ENCODE assay signal across 10 mouse cellular contexts in genomic region chr11:70017199-70017767, GRCm38 (mm10). TPM values are rescaled to one million over a fixed set of nuclear protein-coding genes. Genes with fewer than 3 reads are reported as not detected.
A peak's percentile ranks its signal among the peaks of the same experiment; 100 is the strongest.
DNase-seq lines count a peak whose midpoint lies in the region; ATAC-seq and TF ChIP-seq lines count a peak whose summit lies in the region.
"Had no signal": no experiment of that assay in that cellular context is flagged by ENCODE, and none has a peak within 500 bp of the region (broad histone marks: within the 10 kb centered on the region; RNA-seq: fewer than 3 reads in every experiment).

No protein-coding gene starts in this region.

- TF ChIP-seq EP300 in lung, postnatal 0 days (IDR thresholded peaks at IDR 0.05): no peak

- H3K9me3 ChIP-seq in lung, embryonic 15.5 days: no peaks in the 10 kb centered on the region
- no peaks in the 10 kb centered on the region for H3K9me3 ChIP-seq in lung, postnatal 0 days (ENCODE audit: low read length)
- no peaks in the 10 kb centered on the region for H3K9me3 ChIP-seq in intestine, postnatal 0 days (ENCODE audit: control insufficient read depth)
- no peaks in the 10 kb centered on the region for H3K9me3 ChIP-seq in stomach, embryonic 14.5 days (ENCODE audit: control insufficient read depth, low read depth, low read length)
- H3K9me3 ChIP-seq: liver, embryonic 13.5 days had no signal

- peak overlapping the region; percentile 76 for H3K4me2 ChIP-seq in lung, embryonic 15.5 days
- no peak overlapping the region for H3K4me2 ChIP-seq in lung, postnatal 0 days (replicated peaks; ENCODE audit: low read depth, low read length)
- 0 out of 2 replicates have a peak overlapping the region, but pooled peaks have one; percentile 58 for H3K4me2 ChIP-seq in intestine, postnatal 0 days (replicated peaks; ENCODE audit: low read depth)
- peak overlapping the region; percentile 86; the same call in 1 of the 2 replicates for H3K4me2 ChIP-seq in stomach, embryonic 14.5 days (replicated peaks; ENCODE audit: low read depth, low read length)

- peak overlapping the region; percentile 21; the same call in 1 of the 2 replicates for H3K27ac ChIP-seq in lung, embryonic 15.5 days
- H3K27ac ChIP-seq in lung, postnatal 0 days (ENCODE audit: low read length): no peak overlapping the region
- no peak overlapping the region for H3K27ac ChIP-seq in intestine, postnatal 0 days (ENCODE audit: low read depth, low read length)
- no peak overlapping the region for H3K27ac ChIP-seq in stomach, embryonic 14.5 days (ENCODE audit: low read length)
- H3K27ac ChIP-seq: liver, embryonic 13.5 days had no signal

- 46% methylated on average over 7 of the region's 7 CpGs for WGBS in lung, embryonic 15.5 days
- 44% methylated on average over 7 of the region's 7 CpGs for WGBS in lung, postnatal 0 days
- 60% methylated on average over 7 of the region's 7 CpGs for WGBS in intestine, postnatal 0 days
- WGBS in stomach, embryonic 14.5 days: 34% methylated on average over 7 of the region's 7 CpGs

- H3K36me3 ChIP-seq in lung, embryonic 15.5 days: peaks cover 8% of the 10 kb centered on the region
- 0 out of 2 replicates have a peak, but pooled peaks cover 2% of the 10 kb centered on the region for H3K36me3 ChIP-seq in lung, postnatal 0 days (ENCODE audit: insufficient read depth, low read length)
- peaks cover 16% of the 10 kb centered on the region for H3K36me3 ChIP-seq in intestine, postnatal 0 days (ENCODE audit: control insufficient read depth, insufficient read depth)
- peaks cover 6% of the 10 kb centered on the region for H3K36me3 ChIP-seq in stomach, embryonic 14.5 days (ENCODE audit: control insufficient read depth, insufficient read depth, low read length)

- peak; percentile 69 for DNase-seq in cerebellum, adult 9-10 months
- DNase-seq in cerebellum, adult 9-11 months: no peak
- no peak for DNase-seq in lung, postnatal 0 days (ENCODE audit: low spot score)
- DNase-seq in testis, postnatal 10 days (ENCODE audit: low spot score): no peak
- DNase-seq: gastrocnemius, postnatal 25 days; liver, embryonic 13.5 days had no signal

- no peaks in the 10 kb centered on the region for H3K27me3 ChIP-seq in lung, embryonic 15.5 days
- no peaks in the 10 kb centered on the region for H3K27me3 ChIP-seq in lung, postnatal 0 days (replicated peaks; ENCODE audit: insufficient read depth, low read length)
- H3K27me3 ChIP-seq in intestine, postnatal 0 days (replicated peaks; ENCODE audit: control insufficient read depth, insufficient read depth, low read length): no peaks in the 10 kb centered on the region
- no peaks in the 10 kb centered on the region for H3K27me3 ChIP-seq in stomach, embryonic 14.5 days (ENCODE audit: control insufficient read depth, insufficient read depth, low read length)

- ATAC-seq in lung, embryonic 15.5 days (ENCODE audit: borderline replicate concordance, extremely low read depth, low FRiP score, low TSS enrichment): no peak
- no peak for ATAC-seq in lung, postnatal 0 days
- no peak for ATAC-seq in intestine, postnatal 0 days
- no peak for ATAC-seq in stomach, embryonic 14.5 days (ENCODE audit: insufficient number of reproducible peaks, insufficient read depth, low FRiP score, low read depth)
- ATAC-seq in activated CD4-positive, CD25-positive, alpha-beta regulatory T cell, adult 4 months: no peak

- no peak for TF ChIP-seq CTCF in lung, postnatal 0 days (IDR thresholded peaks at IDR 0.05)
- no peak for TF ChIP-seq CTCF in intestine, postnatal 0 days (IDR thresholded peaks at IDR 0.05; ENCODE audit: low read depth)

- H3K4me1 ChIP-seq in lung, embryonic 15.5 days: peaks cover 60% of the 10 kb centered on the region
- H3K4me1 ChIP-seq in lung, postnatal 0 days (ENCODE audit: insufficient read depth, low read depth, low read length): peaks cover 13% of the 10 kb centered on the region
- H3K4me1 ChIP-seq in intestine, postnatal 0 days (replicated peaks; ENCODE audit: control insufficient read depth, insufficient read depth, low read length): 0 out of 2 replicates have a peak, but pooled peaks cover 8% of the 10 kb centered on the region
- peaks cover 37% of the 10 kb centered on the region for H3K4me1 ChIP-seq in stomach, embryonic 14.5 days (ENCODE audit: control insufficient read depth, insufficient read depth, low read length)

- 0 out of 2 replicates have a peak overlapping the region, but pooled peaks have one; percentile 60 for H3K4me3 ChIP-seq in lung, embryonic 15.5 days
- no peak overlapping the region for H3K4me3 ChIP-seq in lung, postnatal 0 days (ENCODE audit: low read depth, low read length)
- no peak overlapping the region for H3K4me3 ChIP-seq in intestine, postnatal 0 days (ENCODE audit: low read depth, low read length)
- H3K4me3 ChIP-seq in stomach, embryonic 14.5 days (ENCODE audit: low read depth, low read length): no peak overlapping the region

- H3K9ac ChIP-seq in lung, embryonic 15.5 days: peak overlapping the region; percentile 77; the same call in 1 of the 2 replicates
- no peak overlapping the region for H3K9ac ChIP-seq in lung, postnatal 0 days (replicated peaks; ENCODE audit: low read depth)
- H3K9ac ChIP-seq in intestine, postnatal 0 days (ENCODE audit: low read depth, low read length): no peak overlapping the region
- H3K9ac ChIP-seq in stomach, embryonic 14.5 days (replicated peaks; ENCODE audit: low read depth, low read length): no peak overlapping the region

RNA-seq across cellular contexts. Expression of gene Dlg4, which starts 0.5 kb away (rescaled TPM):
- 5.6 and 5.9 TPM in 2 replicates for polyA plus RNA-seq in lung, embryonic 15.5 days (2015; fragmentation: Nextera tagmentation; extraction: Ambion mirVana)
- polyA plus RNA-seq in lung, postnatal 0 days (2015; fragmentation: Nextera tagmentation; extraction: Ambion mirVana): 2.0 and 2.1 TPM in 2 replicates
- polyA plus RNA-seq in intestine, postnatal 0 days (2015; fragmentation: Nextera tagmentation; extraction: Ambion mirVana): 1.4 and 1.8 TPM in 2 replicates
- polyA plus RNA-seq in stomach, embryonic 14.5 days (2014; fragmentation: Nextera tagmentation; extraction: Ambion mirVana): 12.4 and 13.8 TPM in 2 replicates
- 10 to 100 TPM in 1 of 2 experiments, 1 to 10 TPM in 1; 9.7 to 11.6 TPM for polyA plus RNA-seq in activated CD4-positive, CD25-positive, alpha-beta regulatory T cell, adult 4 months (2017; shearing (Covaris generic))

RNA-seq across cellular contexts. Expression of gene Acadvl, which starts 2.1 kb away (rescaled TPM):
- polyA plus RNA-seq in lung, embryonic 15.5 days (2015; fragmentation: Nextera tagmentation; extraction: Ambion mirVana): 73.9 and 81.3 TPM in 2 replicates
- polyA plus RNA-seq in lung, postnatal 0 days (2015; fragmentation: Nextera tagmentation; extraction: Ambion mirVana): 92.0 and 95.2 TPM in 2 replicates
- polyA plus RNA-seq in intestine, postnatal 0 days (2015; fragmentation: Nextera tagmentation; extraction: Ambion mirVana): 203 and 215 TPM in 2 replicates
- polyA plus RNA-seq in stomach, embryonic 14.5 days (2014; fragmentation: Nextera tagmentation; extraction: Ambion mirVana): 61.3 and 62.7 TPM in 2 replicates
- polyA plus RNA-seq in activated CD4-positive, CD25-positive, alpha-beta regulatory T cell, adult 4 months (2017; shearing (Covaris generic)): 100 to 1,000 TPM; 107 to 139 TPM

RNA-seq across cellular contexts. Expression of gene Dvl2, which starts 16.9 kb away (rescaled TPM):
- polyA plus RNA-seq in lung, embryonic 15.5 days (2015; fragmentation: Nextera tagmentation; extraction: Ambion mirVana): 34.7 and 40.3 TPM in 2 replicates
- 14.6 and 15.1 TPM in 2 replicates for polyA plus RNA-seq in lung, postnatal 0 days (2015; fragmentation: Nextera tagmentation; extraction: Ambion mirVana)
- polyA plus RNA-seq in intestine, postnatal 0 days (2015; fragmentation: Nextera tagmentation; extraction: Ambion mirVana): 9.1 TPM in 2 replicates
- polyA plus RNA-seq in stomach, embryonic 14.5 days (2014; fragmentation: Nextera tagmentation; extraction: Ambion mirVana): 29.0 and 29.9 TPM in 2 replicates
- polyA plus RNA-seq in activated CD4-positive, CD25-positive, alpha-beta regulatory T cell, adult 4 months (2017; shearing (Covaris generic)): 1 to 10 TPM; 2.7 to 3.9 TPM

RNA-seq across cellular contexts. Expression of gene Phf23, which starts 21.7 kb away (rescaled TPM):
- polyA plus RNA-seq in lung, embryonic 15.5 days (2015; fragmentation: Nextera tagmentation; extraction: Ambion mirVana): 75.0 and 78.2 TPM in 2 replicates
- polyA plus RNA-seq in lung, postnatal 0 days (2015; fragmentation: Nextera tagmentation; extraction: Ambion mirVana): 57.5 and 61.3 TPM in 2 replicates
- 32.6 and 37.7 TPM in 2 replicates for polyA plus RNA-seq in intestine, postnatal 0 days (2015; fragmentation: Nextera tagmentation; extraction: Ambion mirVana)
- 40.2 and 47.9 TPM in 2 replicates for polyA plus RNA-seq in stomach, embryonic 14.5 days (2014; fragmentation: Nextera tagmentation; extraction: Ambion mirVana)
- polyA plus RNA-seq in activated CD4-positive, CD25-positive, alpha-beta regulatory T cell, adult 4 months (2017; shearing (Covaris generic)): 10 to 100 TPM; 32.1 to 44.9 TPM

RNA-seq across cellular contexts. Expression of gene Gabarap, which starts 26.3 kb away (rescaled TPM):
- polyA plus RNA-seq in lung, embryonic 15.5 days (2015; fragmentation: Nextera tagmentation; extraction: Ambion mirVana): 453 and 455 TPM in 2 replicates
- 624 and 645 TPM in 2 replicates for polyA plus RNA-seq in lung, postnatal 0 days (2015; fragmentation: Nextera tagmentation; extraction: Ambion mirVana)
- 1,065 and 1,136 TPM in 2 replicates for polyA plus RNA-seq in intestine, postnatal 0 days (2015; fragmentation: Nextera tagmentation; extraction: Ambion mirVana)
- 496 and 523 TPM in 2 replicates for polyA plus RNA-seq in stomach, embryonic 14.5 days (2014; fragmentation: Nextera tagmentation; extraction: Ambion mirVana)
- 100 to 1,000 TPM; 343 to 373 TPM for polyA plus RNA-seq in activated CD4-positive, CD25-positive, alpha-beta regulatory T cell, adult 4 months (2017; shearing (Covaris generic))
